Mouse (Mus musculus): ENCODE measurements around the gene Lrrc1.

Gene Lrrc1

GRCm38 (mm10) chr9:77427292-77428114, 117.2 kb downstream of the Lrrc1 start:
- DNase-seq (ENCODE audit: low spot score) = peak; percentile 81

DNA sequence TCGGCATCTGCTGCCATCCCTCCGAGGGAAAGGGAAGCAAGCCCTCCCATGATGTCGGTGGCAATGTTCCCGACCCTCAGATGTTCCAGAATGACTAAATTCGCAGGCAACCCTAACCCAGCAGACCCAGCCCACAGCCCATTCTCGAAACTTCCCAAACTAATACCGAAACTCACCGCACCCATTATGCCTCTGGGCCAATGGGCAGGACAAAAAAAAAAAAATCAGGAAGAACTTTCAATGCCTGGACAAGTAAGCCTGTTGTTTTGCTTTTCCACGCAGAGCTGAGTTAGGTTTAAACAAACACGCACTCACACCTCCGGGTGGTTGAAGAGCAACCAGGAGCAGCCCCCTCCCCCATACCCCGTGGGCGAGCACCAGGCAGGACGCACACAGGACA, 118.6 kb downstream of the Lrrc1 start:
- no peak for DNase-seq (ENCODE audit: low spot score)

DNA sequence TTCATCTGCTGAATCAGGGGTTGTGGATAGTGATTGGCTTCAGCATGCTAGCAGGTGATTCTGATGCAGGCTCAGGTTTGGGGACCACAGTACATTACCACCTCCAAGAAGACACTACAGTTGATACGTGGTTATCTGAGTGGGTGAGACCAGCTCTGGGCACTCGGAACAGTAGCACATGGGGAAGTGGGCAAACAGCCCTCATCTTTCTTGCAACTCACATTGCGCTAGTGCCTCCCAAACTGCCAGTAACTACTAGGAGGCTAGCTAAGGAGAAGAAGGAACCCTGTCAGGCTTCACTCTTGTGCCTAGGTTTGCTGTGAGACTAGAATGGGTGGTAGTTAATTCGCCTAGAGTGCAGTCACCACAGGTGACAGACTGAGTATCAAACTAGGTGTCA, 119.1 kb downstream of the Lrrc1 start:
- DNase-seq (ENCODE audit: low spot score) = no peak

- DNase-seq (ENCODE audit: low spot score) = no peak
Measured at GRCm38 (mm10) chr9:77420200-77420585, 124.5 kb downstream of the Lrrc1 start.

DNA sequence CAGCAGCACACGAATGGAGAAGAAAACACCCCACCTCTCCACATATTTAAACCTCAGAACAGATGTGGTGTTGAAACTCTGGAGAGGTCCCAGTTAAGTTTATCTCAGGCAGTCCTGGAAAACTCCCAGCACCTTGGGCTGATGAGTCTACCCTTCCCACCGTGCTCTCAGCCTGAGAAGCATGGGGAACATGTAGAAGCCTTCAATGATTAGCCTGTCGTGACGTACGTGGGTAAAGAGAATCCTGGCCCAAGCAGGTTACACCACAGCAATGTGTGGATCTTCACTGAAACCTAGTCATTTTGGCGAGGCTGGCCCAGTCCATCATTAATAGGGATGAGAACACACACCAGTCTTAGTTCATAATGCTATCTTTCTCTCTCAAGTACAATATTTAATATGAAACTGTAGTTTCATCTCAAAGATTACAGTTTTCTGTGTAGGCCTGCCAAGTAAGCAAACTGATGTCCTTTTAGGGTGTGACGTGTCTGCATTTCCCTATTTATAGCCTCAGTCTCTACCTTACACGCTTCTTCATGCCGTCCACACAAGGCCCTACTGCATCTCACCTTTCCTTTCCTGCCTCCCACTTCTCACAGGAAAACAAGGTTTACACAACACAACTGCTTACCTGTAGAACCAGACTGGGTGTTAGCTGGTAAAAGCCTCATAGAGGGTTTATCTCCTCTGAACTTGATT, 125.0 kb downstream of the Lrrc1 start:
- DNase-seq (ENCODE audit: low spot score) = no peak

DNA sequence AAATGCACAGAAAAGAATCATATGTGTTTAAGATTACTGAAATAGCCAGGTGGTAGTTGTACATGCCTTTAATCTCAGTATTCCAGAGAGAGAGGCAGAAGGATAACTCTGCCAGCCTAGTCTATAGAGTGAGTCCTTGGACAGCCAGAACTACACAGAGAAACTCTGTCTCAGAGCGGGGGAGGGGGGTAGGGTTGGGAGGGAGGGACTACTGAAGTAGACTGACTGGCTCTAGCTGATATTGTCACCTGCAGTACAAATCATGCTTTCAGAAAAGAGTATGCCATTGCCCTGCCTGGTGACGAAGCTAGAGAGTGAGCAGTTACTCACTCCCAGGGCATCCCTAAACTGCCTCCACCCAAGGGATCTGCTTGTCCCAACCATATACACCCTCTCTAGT, 125.9 kb downstream of the Lrrc1 start:
- DNase-seq (ENCODE audit: low spot score) = no peak

DNA sequence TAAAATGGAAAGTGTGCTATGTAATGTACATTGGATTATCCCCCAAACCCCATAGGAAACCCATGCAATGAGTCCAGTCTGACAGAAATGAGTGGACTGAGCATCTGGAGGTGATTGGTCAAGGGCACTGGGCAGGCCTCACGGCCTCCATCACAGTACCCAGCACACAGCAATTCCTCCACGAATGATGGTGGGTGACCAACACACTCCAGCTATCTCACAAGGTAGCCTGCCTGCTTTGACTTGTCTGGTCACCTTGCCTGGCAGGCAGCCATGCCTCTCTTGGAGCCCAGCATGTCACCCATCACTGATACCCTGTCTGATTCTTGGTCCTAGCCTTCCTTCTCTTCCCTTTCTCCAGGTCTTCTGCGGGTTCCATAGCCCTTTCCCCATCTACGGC, 128.2 kb downstream of the Lrrc1 start:
- DNase-seq (ENCODE audit: low spot score) = no peak

- DNase-seq (ENCODE audit: low spot score) = no peak
Measured at GRCm38 (mm10) chr9:77416002-77416401, 128.7 kb downstream of the Lrrc1 start.

DNA sequence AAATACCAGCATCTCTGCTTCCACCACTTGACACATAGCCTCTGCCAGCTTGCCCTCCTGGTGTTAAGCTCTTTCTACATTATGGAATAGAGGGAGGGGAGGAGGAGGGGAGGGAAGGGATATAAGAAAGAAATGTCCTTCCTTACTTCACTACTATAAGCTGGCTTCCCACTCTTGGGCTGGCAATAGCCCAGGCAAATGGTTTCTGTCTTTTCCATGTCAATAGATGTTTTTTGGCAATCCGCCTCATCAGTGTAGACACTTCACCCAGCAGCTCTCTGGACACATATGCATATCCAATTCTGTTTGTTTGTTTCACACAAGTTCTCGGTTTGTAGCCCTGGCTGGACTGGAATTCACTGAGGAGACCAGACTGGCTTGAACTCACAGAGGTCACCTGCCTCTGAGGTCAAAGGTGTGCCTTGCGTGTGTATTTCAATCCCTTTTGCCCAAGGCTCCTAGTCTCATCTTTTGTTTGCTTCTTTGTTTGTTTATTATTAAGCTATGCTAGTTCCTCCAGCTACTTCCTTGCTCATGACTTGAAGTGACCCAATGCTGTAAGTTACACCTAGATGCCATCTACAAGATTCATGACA, 132.7 kb downstream of the Lrrc1 start:
- DNase-seq (ENCODE audit: low spot score) = peak; percentile 64

DNA sequence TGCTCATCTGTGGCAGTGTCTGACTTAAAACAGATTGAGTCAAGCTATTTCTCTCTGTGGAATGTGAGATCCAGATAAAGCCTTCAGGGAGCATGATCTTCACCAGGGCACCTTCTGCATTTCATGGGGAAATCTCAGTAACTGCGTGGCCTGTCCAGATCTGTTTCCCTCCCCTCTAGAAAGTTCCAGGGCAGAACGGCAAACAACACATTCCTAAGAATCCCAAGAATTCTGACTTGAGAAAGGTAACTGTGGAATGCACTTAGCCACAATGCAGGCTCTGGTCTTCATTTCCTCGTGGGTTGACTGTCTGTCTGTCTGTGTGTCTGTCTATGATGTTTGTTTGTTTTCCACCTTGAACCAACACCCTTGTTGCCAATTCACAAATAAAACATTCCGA, 133.7 kb downstream of the Lrrc1 start:
- DNase-seq (ENCODE audit: low spot score) = peak; percentile 62

GRCm38 (mm10) chr9:77410524-77410923, 134.1 kb downstream of the Lrrc1 start:
- no peak for DNase-seq (ENCODE audit: low spot score)

GRCm38 (mm10) chr9:77408053-77408603, 136.5 kb downstream of the Lrrc1 start:
- peak; percentile 32 for DNase-seq (ENCODE audit: low spot score)

DNA sequence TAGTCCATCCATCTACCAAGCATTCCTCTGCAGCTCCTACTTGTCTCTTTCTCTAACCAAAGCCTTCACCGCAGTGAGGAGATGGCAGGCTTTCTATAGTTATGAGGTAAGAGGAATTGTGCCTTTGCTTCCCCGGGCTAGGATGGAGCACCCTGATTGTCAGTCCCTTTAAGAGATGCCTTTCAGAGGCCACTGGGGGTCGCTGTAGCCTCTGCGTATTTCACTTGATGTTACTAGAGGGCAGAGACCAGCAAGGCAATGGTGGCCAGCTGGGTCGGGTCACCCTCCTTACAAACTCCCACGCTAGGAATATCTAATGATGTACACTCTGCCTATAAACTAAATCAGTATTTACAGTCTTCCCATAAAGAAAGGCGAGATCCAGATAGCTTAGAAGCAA, 137.8 kb downstream of the Lrrc1 start:
- DNase-seq (ENCODE audit: low spot score) = peak; percentile 32

- peak; percentile 28 for DNase-seq (ENCODE audit: low spot score)
Measured at GRCm38 (mm10) chr9:77404458-77404857, 140.2 kb downstream of the Lrrc1 start.

GRCm38 (mm10) chr9:77403961-77404360, 140.7 kb downstream of the Lrrc1 start:
- no peak for DNase-seq (ENCODE audit: low spot score)

DNA sequence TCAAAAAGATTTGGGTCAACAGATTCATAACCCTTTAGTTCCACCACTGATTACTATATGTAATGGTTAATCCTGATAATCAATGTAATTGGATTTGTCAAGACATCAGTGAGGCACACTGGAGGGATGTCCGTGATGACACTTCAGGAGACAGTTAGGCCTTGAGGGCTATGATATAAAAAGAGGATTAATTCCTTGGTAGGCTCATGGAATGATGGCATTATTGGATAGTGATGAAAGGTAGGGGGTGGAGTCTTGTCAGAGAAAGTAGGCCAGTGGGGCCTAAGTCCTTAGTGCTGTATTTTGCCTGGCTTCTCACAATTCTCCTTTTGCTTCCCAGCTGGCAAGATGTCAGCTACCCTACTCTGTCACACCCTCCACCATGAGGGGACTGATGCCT, 141.7 kb downstream of the Lrrc1 start:
- no peak for DNase-seq (ENCODE audit: low spot score)

- no peak for DNase-seq (ENCODE audit: low spot score)
Measured at GRCm38 (mm10) chr9:77399801-77400200, 144.9 kb downstream of the Lrrc1 start.

- no peak for DNase-seq (ENCODE audit: low spot score)
Measured at GRCm38 (mm10) chr9:77398856-77399631, 145.6 kb downstream of the Lrrc1 start.

DNA sequence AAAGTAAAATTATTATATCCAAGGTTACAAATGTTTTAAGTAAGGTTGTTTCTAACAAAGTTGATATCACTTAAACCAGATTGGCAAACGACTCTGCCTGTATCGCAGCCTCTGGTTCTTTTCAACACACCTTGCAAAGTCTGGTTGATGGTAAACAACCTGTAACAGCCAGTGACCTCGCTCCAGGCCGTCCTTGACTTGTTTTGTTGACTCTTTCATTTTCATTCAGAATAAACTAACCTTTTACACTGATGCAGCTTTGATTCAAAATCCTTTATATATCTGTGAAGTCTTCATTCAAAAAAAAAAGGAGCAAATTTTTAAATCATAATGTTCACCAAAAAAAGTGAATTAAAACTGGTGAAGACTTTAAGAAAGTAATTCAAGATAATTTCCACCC, 147.6 kb downstream of the Lrrc1 start:
- no peak for DNase-seq (ENCODE audit: low spot score)

GRCm38 (mm10) chr9:77391248-77391647, 153.4 kb downstream of the Lrrc1 start:
- no peak for DNase-seq (ENCODE audit: low spot score)

DNA sequence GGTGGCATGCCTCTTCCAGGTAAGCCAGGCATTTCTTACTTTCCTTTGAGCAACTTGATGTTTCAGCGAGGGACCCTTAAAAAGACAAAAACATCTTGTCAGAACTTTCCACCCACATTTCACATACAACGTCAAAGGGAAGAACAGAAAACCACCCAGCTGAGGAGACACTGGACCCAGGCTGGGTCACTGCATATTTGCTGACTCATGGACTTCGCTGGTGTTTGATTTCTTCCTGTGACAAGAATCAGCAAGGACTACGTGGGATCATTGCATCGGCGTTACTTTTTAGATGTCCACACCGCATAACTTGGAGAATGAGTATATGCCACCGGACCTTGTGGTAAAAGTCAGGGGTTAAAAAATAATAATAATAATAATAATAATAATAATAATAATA, 155.7 kb downstream of the Lrrc1 start:
- DNase-seq (ENCODE audit: low spot score) = no peak

GRCm38 (mm10) chr9:77386751-77387150, 157.9 kb downstream of the Lrrc1 start:
- no peak for DNase-seq (ENCODE audit: low spot score)
